Mouse (Mus musculus): Measurements from ENCODE around the gene Prss43. TPM values are rescaled to one million over a fixed set of nuclear protein-coding genes. Genes with fewer than 3 reads are reported as not detected.

Prss43 gene
- total RNA-seq, 2 experiments from 2014 or later = not detected

DNA sequence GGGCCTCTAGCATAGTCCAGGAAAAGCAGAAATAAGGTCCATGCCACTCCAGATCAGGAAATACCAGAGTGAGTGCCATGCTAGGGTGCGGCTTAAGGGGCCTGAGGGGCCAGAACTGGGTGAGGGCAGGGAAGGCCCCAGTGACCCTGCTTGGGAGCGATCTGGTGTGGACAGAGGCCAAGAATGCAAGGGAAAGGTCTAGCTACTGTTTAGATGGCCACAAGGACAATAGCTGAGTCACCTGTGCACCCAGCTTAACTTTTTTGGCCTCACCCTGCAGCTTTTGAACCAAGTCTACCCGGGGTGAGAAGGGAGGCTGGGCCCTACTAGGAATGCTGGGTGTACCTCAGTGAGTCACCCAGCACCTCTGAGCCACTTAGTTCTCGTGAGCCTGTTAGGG, 54.3 kb downstream of the Prss43 start:
- no peak for DNase-seq
- intact Hi-C loops (cut with DNase I; ENCODE audit: low total_unique reads) = no loop called here

Other genes with a start within 250 kb of the Prss43 start
- 1 to 10 TPM; 1.2 to 2.5 TPM for gene Nradd, start 202.2 kb upstream of the Prss43 start, total RNA-seq (2021)
- 1 to 10 TPM; 2.5 to 4.1 TPM for gene Nbeal2, start 172.5 kb upstream of the Prss43 start, total RNA-seq (2021)
- 10 to 100 TPM; 46.4 to 52.6 TPM for gene Ccdc12, start 170.2 kb upstream of the Prss43 start, total RNA-seq (2021)
- 100 to 1,000 TPM; 358 to 691 TPM for gene Myl3, start 84.8 kb upstream of the Prss43 start, total RNA-seq (2021)
- 1 to 10 TPM; 2.7 to 4.3 TPM for gene Pth1r, start 79.5 kb upstream of the Prss43 start, total RNA-seq (2021)
- gene Prss42, start 28.5 kb upstream of the Prss43 start, total RNA-seq (2021) = not detected
- gene Prss44, start 12.7 kb upstream of the Prss43 start, total RNA-seq (2021) = not detected
- not detected for gene Prss45, start 7.9 kb downstream of the Prss43 start, total RNA-seq (2021)
- not detected for gene Prss46, start 17.8 kb downstream of the Prss43 start, total RNA-seq (2021)
- gene Prss50, start 31.3 kb downstream of the Prss43 start, total RNA-seq (2021) = not detected
- gene Als2cl, start 53.2 kb downstream of the Prss43 start, total RNA-seq (2021) = 1 to 10 TPM; 4.0 to 9.5 TPM
- gene Tmie, start 53.4 kb downstream of the Prss43 start, total RNA-seq (2021) = under 1 TPM; 0.55 to 0.62 TPM
- 1 to 10 TPM in 1 of 2 experiments, under 1 TPM in 1; 0.78 to 2.6 TPM for gene Fam240a, start 90.2 kb downstream of the Prss43 start, total RNA-seq (2021)
- gene Tdgf1, start 119.5 kb downstream of the Prss43 start, total RNA-seq (2021) = not detected
- gene Lrrc2, start 124.9 kb downstream of the Prss43 start, total RNA-seq (2021) = 10 to 100 TPM; 23.7 to 24.1 TPM
- 1 to 10 TPM; 1.2 to 1.3 TPM for gene Rtp3, start 163.9 kb downstream of the Prss43 start, total RNA-seq (2021)
- under 1 TPM; 0.24 to 0.27 TPM for gene Ltf, start 192.6 kb downstream of the Prss43 start, total RNA-seq (2021)
- gene Ccrl2, start 230.8 kb downstream of the Prss43 start, total RNA-seq (2021) = 1 to 10 TPM; 3.5 to 3.6 TPM